Mouse (Mus musculus) embryonic facial prominence, embryonic 13.5 days (tissue): ENCODE results near the gene Plppr2. TPM values are rescaled to one million over a fixed set of nuclear protein-coding genes. Genes with fewer than 3 reads are reported as not detected.

ENCODE experiments used
- ATAC-seq: fragments of 200-750 bp; cut with Nextera tagmentation; 2 replicates; pipeline ENCODE4 v1.8.0; 2017; ENCODE audit warnings: low read depth; ENCODE audit not compliant: insufficient number of reproducible peaks, insufficient read depth, low FRiP score, low TSS enrichment
- H3K27ac ChIP-seq: fragments of 300-500 bp; sonication (generic); 2 replicates; pipeline ENCODE4 v1.5.1; 2015; ENCODE audit warnings: moderate library complexity, mild to moderate bottlenecking, inconsistent platforms
- H3K27me3 ChIP-seq: fragments of 300-500 bp; sonication (generic); 2 replicates; pipeline ENCODE4 v1.6.1; 2015; ENCODE audit warnings: mild to moderate bottlenecking, inconsistent platforms
- H3K36me3 ChIP-seq: fragments of 300-500 bp; sonication (generic); 2 replicates; pipeline ENCODE4 v1.6.1; 2015; ENCODE audit warnings: mild to moderate bottlenecking, inconsistent platforms
- H3K4me1 ChIP-seq: fragments of 300-500 bp; sonication (generic); 2 replicates; pipeline ENCODE4 v1.6.1; 2015; ENCODE audit warnings: inconsistent platforms
- H3K4me2 ChIP-seq: fragments of 300-500 bp; sonication (generic); 2 replicates; pipeline ENCODE4 v1.6.1; 2015; ENCODE audit warnings: moderate library complexity, mild to moderate bottlenecking, inconsistent platforms
- H3K4me3 ChIP-seq: fragments of 300-500 bp; sonication (generic); 2 replicates; pipeline ENCODE4 v1.5.1; 2015; ENCODE audit warnings: mild to moderate bottlenecking, inconsistent platforms
- H3K9ac ChIP-seq: fragments of 300-500 bp; sonication (generic); 2 replicates; pipeline ENCODE4 v1.6.1; 2015; ENCODE audit warnings: mild to moderate bottlenecking, inconsistent platforms
- H3K9me3 ChIP-seq: fragments of 300-500 bp; sonication (generic); 2 replicates; pipeline ENCODE4 v1.6.1; 2016; ENCODE audit warnings: inconsistent platforms
- WGBS: fragments of 180-500 bp; shearing (Covaris S2); methylation state at CpG from one replicate; pipeline ENCODE4 v1.1.7; 2015; ENCODE audit warnings: mixed read lengths; 5-methylcytosine and 5-hydroxymethylcytosine counted together
- polyA plus RNA-seq: library from polyadenylated mRNA; unstranded; fragments of >200 nt; fragmentation: Nextera tagmentation; extraction: Ambion mirVana; gene quantifications from 2 replicates; pipeline ENCODE4 v1.2.1, GENCODE M21; 2015

The Plppr2 gene
- polyA plus RNA-seq, 1 experiment from 2014 or later = 14.5 TPM

- peaks cover 12% of the 10 kb centered on the region for H3K4me1 ChIP-seq
- no peak overlapping the region for H3K4me3 ChIP-seq
- H3K27ac ChIP-seq = no peak overlapping the region
- no peaks in the 10 kb centered on the region for H3K36me3 ChIP-seq
- H3K27me3 ChIP-seq = no peaks in the 10 kb centered on the region
- no peak for ATAC-seq
- WGBS = 56% methylated on average over 12 of the region's 12 CpGs
- no peak overlapping the region for H3K9ac ChIP-seq
- no peaks in the 10 kb centered on the region for H3K9me3 ChIP-seq
- no peak overlapping the region for H3K4me2 ChIP-seq
Measured at GRCm38 (mm10) chr9:21932445-21933137, 4.2 kb upstream of the Plppr2 start.

- no peak overlapping the region for H3K9ac ChIP-seq
- ATAC-seq = no peak
- H3K27me3 ChIP-seq = no peaks in the 10 kb centered on the region
- H3K27ac ChIP-seq = no peak overlapping the region
- peaks cover 15% of the 10 kb centered on the region for H3K4me1 ChIP-seq
- WGBS = 83% methylated on average over 12 of the region's 12 CpGs
- no peak overlapping the region for H3K4me3 ChIP-seq
- H3K36me3 ChIP-seq = no peaks in the 10 kb centered on the region
- no peaks in the 10 kb centered on the region for H3K9me3 ChIP-seq
- no peak overlapping the region for H3K4me2 ChIP-seq
Measured at GRCm38 (mm10) chr9:21934021-21934420, 2.8 kb upstream of the Plppr2 start.

- Histone ChIP-seq H3K9me3 (no peaks in the 10 kb centered on the region), H3K4me2 (no peak overlapping the region), H3K4me1 (peaks cover 15% of the 10 kb centered on the region), H3K36me3 (peaks cover 5% of the 10 kb centered on the region), H3K9ac (no peak overlapping the region), H3K27ac (no peak overlapping the region), H3K27me3 (no peaks in the 10 kb centered on the region), H3K4me3 (no peak overlapping the region)
- no peak for ATAC-seq
- 81% methylated on average over 7 of the region's 7 CpGs for whole genome bisulfite sequencing
Measured at GRCm38 (mm10) chr9:21935466-21936131, 1.2 kb upstream of the Plppr2 start.

- H3K4me2 ChIP-seq = peak overlapping the region; percentile 79
- H3K4me1 ChIP-seq = peaks cover 15% of the 10 kb centered on the region
- no peaks in the 10 kb centered on the region for H3K9me3 ChIP-seq
- H3K36me3 ChIP-seq = peaks cover 11% of the 10 kb centered on the region
- WGBS = 78% methylated on average over 4 of the region's 4 CpGs
- H3K27me3 ChIP-seq = no peaks in the 10 kb centered on the region
- 0 out of 2 replicates have a peak overlapping the region, but pooled peaks have one; percentile 80 for H3K9ac ChIP-seq
- peak overlapping the region; percentile 65 for H3K4me3 ChIP-seq
- H3K27ac ChIP-seq = no peak overlapping the region
- ATAC-seq = no peak
Measured at GRCm38 (mm10) chr9:21937711-21938175, 910 bp downstream of the Plppr2 start.

- WGBS = 79% methylated on average over 4 of the region's 4 CpGs
- H3K9ac ChIP-seq = 0 out of 2 replicates have a peak overlapping the region, but pooled peaks have one; percentile 11
- no peak overlapping the region for H3K4me2 ChIP-seq
- ATAC-seq = no peak
- H3K27me3 ChIP-seq = peaks cover under 1% of the 10 kb centered on the region
- no peaks in the 10 kb centered on the region for H3K9me3 ChIP-seq
- H3K27ac ChIP-seq = no peak overlapping the region
- H3K36me3 ChIP-seq = peaks cover 11% of the 10 kb centered on the region
- peaks cover 13% of the 10 kb centered on the region for H3K4me1 ChIP-seq
- H3K4me3 ChIP-seq = no peak overlapping the region
Measured at GRCm38 (mm10) chr9:21938234-21938855, 1.5 kb downstream of the Plppr2 start.

- Histone ChIP-seq H3K4me3 (no peak overlapping the region), H3K9ac (no peak overlapping the region), H3K36me3 (peaks cover 11% of the 10 kb centered on the region), H3K27me3 (peaks cover 27% of the 10 kb centered on the region), H3K9me3 (no peaks in the 10 kb centered on the region), H3K4me2 (no peak overlapping the region), H3K4me1 (peaks cover 3% of the 10 kb centered on the region; the same call in 1 of the 2 replicates), H3K27ac (no peak overlapping the region)
- no peak for ATAC-seq
- WGBS = 70% methylated on average over 11 of the region's 12 CpGs
Measured at GRCm38 (mm10) chr9:21943046-21943445, 6.2 kb downstream of the Plppr2 start.

DNA sequence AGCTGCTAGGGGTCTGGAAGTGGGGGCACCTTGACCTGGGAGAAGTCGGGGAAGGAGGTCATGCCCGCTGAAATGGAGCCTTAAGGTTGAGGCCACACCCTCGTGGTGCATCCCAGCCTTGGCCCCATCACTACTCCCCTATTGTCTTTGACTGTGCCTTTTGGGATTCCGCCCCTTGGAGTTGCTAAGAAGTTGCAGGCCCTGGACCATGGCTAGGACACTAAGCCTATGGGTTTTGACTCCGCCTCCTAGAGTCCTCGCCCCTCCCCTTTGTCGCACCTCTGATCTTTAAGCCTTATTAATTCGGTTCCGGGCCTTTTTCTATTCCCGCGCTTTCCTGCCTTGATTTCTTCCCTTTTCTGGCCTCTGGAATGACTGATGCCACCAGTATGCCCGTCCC lies 6.8 kb downstream of the Plppr2 start:
- H3K4me2 ChIP-seq = no peak overlapping the region
- 59% methylated on average over 12 of the region's 12 CpGs for WGBS
- peaks cover 11% of the 10 kb centered on the region for H3K36me3 ChIP-seq
- no peaks in the 10 kb centered on the region for H3K9me3 ChIP-seq
- H3K4me1 ChIP-seq = peaks cover 3% of the 10 kb centered on the region; the same call in 1 of the 2 replicates
- H3K9ac ChIP-seq = no peak overlapping the region
- ATAC-seq = no peak
- no peak overlapping the region for H3K27ac ChIP-seq
- peaks cover 33% of the 10 kb centered on the region for H3K27me3 ChIP-seq
- no peak overlapping the region for H3K4me3 ChIP-seq

- H3K36me3 ChIP-seq = peaks cover 9% of the 10 kb centered on the region
- peaks cover 36% of the 10 kb centered on the region for H3K27me3 ChIP-seq
- H3K4me1 ChIP-seq = peaks cover 3% of the 10 kb centered on the region; the same call in 1 of the 2 replicates
- H3K9ac ChIP-seq = no peak overlapping the region
- 25% methylated on average over 23 of the region's 23 CpGs for WGBS
- no peak for ATAC-seq
- H3K4me2 ChIP-seq = no peak overlapping the region; the same call in 1 of the 2 replicates
- H3K4me3 ChIP-seq = no peak overlapping the region
- H3K27ac ChIP-seq = no peak overlapping the region
- H3K9me3 ChIP-seq = no peaks in the 10 kb centered on the region
Measured at GRCm38 (mm10) chr9:21944267-21944666, 7.4 kb downstream of the Plppr2 start.

DNA sequence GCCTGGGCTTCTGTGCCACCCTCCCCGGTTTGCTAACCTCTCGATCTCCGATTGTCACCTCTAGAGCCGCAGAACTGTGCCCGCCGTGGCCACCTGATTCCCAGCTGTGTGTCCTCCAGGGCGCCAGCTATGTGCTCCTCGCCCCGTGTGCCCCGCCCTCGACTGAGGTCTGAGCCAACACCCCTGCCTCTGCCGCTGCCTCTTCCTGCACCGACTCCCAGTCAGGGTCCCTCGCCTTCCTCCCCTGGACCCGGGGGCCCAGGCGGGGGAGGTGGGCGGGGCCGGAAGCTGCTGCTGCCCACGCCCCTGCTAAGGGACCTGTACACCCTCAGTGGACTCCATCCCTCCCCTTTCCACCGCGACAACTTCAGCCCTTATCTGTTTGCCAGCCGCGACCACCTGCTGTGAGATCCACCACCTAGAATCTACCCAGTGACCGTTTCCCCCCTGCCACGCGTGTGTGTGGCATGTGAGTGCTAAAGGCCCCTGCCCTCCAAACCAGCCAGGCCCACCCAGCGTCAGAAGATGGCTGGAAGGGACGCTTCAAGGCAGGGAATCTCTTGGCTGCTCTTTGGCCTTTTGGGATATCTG lies 10.8 kb downstream of the Plppr2 start:
- no peak for ATAC-seq
- 7% methylated on average over 28 of the region's 28 CpGs for WGBS
- H3K27ac ChIP-seq = no peak overlapping the region
- H3K4me3 ChIP-seq = no peak overlapping the region
- no peak overlapping the region for H3K9ac ChIP-seq
- no peaks in the 10 kb centered on the region for H3K9me3 ChIP-seq
- no peaks in the 10 kb centered on the region for H3K36me3 ChIP-seq
- H3K27me3 ChIP-seq = peaks cover 36% of the 10 kb centered on the region
- H3K4me1 ChIP-seq = peaks cover 3% of the 10 kb centered on the region; the same call in 1 of the 2 replicates
- peak overlapping the region; percentile 14; the same call in 1 of the 2 replicates for H3K4me2 ChIP-seq

DNA sequence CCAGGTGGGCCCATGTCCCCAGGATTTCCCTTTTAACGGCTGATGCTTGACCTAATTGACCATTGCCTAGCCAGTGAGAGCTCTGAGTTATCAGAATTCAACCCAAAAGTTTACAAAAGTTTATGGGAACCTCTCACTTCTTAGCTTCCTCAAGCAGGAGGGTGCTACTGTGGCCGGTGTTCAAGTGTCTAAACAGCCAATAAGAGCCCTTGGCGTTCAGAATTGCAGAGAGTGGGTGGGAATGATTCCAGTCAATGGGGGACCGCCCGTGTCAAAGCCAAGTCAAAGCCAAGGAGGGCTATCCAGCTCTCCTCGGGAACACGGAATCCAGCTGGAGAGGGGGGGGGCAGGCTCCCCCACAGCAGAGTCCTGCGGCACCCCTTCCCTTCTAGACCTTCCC lies 11.3 kb downstream of the Plppr2 start:
- ATAC-seq = no peak
- Histone ChIP-seq H3K36me3 (no peaks in the 10 kb centered on the region), H3K27me3 (peaks cover 36% of the 10 kb centered on the region), H3K9me3 (no peaks in the 10 kb centered on the region), H3K4me2 (no peak overlapping the region), H3K9ac (no peak overlapping the region), H3K4me1 (peaks cover 3% of the 10 kb centered on the region; the same call in 1 of the 2 replicates), H3K27ac (no peak overlapping the region), H3K4me3 (no peak overlapping the region)
- WGBS = 64% methylated on average over 8 of the region's 8 CpGs

- Histone ChIP-seq H3K27ac (no peak overlapping the region), H3K36me3 (no peaks in the 10 kb centered on the region), H3K9ac (no peak overlapping the region), H3K4me2 (no peak overlapping the region), H3K27me3 (peaks cover 33% of the 10 kb centered on the region), H3K4me3 (no peak overlapping the region), H3K4me1 (peaks cover 3% of the 10 kb centered on the region; the same call in 1 of the 2 replicates), H3K9me3 (no peaks in the 10 kb centered on the region)
- 70% methylated on average over 6 of the region's 6 CpGs for WGBS
- ATAC-seq = no peak
Measured at GRCm38 (mm10) chr9:21948790-21949189, 12.0 kb downstream of the Plppr2 start.
